Mouse (Mus musculus): ENCODE results near the gene Gpcpd1.
A peak's percentile ranks its signal among the peaks of the same experiment; 100 is the strongest.

Gpcpd1 gene

DNA sequence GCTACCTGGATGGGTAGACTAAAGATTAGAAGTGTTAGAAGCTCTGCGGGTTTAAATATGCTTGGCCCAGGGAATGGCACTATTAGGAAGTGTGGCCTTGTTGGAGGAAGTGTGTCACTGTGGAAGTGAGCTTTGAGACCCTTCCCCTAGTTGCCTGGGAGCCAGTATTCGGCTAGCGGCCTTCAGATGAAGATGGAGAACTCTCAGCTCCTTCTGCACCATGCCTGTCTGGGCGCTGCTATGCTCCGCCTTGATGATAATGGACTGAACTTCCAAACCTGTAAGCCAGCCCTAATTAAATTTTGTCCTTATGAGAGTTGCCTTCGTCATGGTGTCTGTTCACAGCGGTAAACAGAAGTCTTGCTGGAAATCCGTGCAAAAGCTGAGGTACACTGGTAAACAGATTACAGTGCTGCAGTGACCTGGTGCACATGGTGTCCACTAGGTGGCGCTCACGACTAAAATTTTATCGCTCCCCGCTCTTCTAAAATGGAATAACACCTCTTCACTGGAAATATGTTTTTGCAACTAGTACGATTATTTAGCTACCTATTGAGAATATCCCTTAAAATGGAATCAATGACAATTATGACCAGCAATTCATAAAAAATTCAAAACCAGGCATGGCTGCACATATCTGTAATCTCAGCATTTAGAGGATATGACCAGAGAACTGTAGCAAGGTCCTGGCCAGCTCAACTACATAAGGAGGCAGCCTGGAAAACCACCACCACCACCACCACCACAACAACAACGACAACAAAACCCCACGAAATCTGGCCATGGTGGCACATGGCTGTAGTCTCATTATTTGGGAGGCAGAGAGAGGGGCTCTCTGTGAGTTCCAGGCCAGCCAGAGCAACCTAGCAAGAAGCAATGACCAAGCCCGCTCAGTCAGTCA lies 71.1 kb downstream of the Gpcpd1 start:
- DNase-seq, result peak; percentile 92

DNA sequence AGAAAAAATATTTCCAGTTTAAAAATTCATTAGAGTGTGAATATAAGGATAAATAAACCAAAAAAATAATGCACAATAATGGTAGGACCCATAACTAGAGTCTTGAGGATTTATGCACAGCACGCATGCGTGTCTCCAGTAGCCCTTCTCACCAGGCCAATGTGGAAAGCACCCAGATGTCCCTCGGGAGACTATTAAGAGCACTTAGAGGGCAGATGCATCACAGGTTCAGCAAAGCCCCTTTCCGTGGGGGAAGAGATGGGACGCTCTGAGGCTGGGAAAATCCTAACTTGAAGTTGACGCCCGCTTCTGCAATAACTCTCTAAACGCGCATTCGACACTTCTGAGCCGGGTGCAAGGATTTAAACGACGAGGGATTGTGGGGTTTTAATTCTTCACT lies 71.9 kb downstream of the Gpcpd1 start:
- no peak for DNase-seq

DNA sequence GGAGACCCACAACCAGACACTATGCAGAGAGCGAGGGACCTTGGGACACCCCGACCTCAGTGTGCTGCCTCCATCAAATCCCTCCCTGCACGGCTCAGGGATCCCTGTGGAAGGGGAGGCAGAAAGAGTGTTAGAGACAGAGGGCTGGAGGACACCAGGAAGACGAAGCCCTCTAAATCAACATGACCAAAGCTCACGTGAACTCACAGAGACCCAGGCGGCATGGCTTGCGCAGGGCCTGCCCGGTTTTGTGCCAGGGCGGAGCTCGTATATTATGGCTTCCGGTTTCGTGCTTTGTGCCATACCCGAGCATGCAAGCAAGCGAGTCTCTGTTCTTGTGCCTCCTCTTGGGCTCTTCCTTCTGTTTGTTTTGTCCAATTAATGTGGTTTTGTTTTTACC lies 72.5 kb downstream of the Gpcpd1 start:
- DNase-seq, result no peak

DNA sequence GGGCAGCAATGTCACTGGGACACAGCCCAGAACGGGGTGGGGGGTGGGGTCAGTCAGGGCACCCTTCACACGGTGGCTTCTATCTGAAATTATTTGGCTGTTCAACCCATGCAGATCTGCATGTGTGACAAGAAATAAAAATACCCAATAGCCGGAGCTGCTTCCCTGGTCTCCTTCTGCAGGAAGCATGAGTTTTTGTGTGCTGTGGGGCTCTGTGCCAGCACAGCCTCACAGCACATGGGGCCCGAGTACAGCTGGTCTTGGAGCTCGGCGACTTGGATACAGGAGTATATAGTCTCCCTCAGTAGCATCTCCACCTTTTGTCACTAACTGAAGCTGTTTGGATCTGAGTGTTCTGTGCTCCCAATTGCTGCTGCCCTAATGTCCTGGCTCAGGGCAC lies 73.2 kb downstream of the Gpcpd1 start:
- DNase-seq, result no peak

DNA sequence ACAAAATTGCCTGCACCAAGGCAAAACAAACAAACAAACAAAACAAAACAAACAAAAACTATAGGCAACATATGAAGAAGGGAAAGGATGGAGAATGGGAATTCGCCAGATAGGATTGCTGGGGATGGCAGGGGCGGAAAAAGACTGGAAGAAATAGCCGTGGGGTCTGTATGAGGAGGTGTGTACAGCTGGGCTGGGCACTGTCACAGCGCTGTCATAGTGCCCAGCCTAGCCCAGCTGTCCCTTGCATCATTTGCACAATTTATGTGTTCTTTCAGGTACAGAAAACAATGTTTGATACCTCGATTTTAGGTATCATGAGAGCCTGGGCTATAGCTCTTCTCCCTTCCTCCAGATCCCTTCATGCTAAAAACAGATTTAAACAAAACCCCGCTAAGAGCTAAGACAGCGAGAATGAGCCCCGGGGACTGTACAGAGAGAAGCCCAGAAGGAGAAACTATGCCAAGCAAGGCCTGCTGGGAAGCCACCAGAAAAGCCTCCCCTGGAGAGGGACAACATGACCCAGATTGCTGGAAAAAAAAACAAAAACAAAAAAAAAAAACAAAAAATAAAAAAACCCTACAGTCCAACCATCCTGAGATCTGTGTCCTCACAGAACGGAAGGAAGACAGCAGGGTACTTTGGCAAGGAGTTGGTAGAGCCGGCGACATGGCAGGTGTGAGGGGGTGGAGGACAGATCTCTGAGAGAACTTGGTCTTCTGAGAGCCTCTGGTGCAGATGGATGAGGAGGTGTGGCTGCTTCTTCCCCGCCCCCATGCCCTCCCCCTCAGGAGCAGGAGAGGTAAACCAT lies 74.0 kb downstream of the Gpcpd1 start:
- DNase-seq, result no peak

DNA sequence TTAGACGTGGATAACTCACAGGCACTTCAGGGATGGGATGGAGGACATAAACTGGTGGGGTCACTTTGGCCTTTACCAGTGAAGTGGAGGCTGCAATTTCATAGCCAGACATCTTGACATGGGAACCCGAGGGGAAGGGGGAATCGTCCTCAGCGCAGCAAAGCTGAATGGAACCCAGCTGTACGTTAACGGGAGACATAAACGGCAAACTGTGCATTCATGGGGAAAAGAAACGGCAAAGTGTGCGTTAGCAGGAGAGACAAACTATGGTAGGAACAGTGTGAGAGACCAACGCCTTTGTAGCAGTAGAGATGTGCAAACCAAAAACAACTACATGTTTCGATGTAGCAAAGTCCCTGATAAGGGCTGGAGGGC lies 74.6 kb downstream of the Gpcpd1 start:
- DNase-seq, result no peak

DNA sequence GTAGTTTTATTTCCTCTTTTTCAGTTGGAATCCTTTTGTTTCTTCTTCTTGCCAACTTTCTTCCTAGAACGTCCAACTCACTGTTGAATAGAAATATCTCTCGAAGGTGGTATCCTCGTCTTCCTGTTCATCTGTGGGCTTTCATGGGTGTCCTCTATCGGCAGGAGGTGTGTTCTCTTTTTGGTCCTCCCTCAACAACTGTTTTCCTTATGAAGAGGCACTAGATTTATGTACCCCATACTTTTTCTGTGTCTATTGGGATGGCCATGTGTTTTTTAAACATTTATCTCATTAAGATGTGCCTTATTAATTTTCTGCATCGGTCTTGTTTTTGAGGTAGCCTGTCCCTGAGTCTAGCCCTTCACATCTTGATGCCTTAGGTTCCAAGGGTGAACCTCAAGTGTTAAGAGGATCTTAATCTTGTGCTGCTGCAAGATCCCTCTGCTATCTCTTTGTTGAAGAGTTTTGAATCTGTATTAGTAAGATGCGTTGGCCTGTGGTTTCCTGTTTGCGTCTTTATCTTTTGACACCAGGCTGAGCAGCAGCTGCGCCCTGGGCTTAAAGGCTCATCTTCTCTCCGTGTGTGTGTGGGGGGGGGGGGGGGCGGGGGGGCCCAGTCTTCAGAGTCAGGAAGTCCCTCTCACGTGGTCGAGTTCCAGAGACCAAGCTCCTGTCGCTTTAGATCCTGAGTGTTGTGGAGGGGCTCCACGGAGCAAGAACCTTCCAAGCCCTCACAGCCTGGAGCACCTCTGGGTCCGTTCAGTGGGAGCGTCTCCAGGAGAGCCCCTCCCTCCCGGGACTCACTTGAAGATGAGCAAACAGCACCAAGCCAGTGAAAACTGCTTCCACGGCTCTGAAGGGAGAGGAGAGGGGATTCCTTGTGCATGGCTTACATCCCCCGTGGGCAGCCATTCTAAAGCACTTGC lies 75.2 kb downstream of the Gpcpd1 start:
- DNase-seq, result no peak

DNA sequence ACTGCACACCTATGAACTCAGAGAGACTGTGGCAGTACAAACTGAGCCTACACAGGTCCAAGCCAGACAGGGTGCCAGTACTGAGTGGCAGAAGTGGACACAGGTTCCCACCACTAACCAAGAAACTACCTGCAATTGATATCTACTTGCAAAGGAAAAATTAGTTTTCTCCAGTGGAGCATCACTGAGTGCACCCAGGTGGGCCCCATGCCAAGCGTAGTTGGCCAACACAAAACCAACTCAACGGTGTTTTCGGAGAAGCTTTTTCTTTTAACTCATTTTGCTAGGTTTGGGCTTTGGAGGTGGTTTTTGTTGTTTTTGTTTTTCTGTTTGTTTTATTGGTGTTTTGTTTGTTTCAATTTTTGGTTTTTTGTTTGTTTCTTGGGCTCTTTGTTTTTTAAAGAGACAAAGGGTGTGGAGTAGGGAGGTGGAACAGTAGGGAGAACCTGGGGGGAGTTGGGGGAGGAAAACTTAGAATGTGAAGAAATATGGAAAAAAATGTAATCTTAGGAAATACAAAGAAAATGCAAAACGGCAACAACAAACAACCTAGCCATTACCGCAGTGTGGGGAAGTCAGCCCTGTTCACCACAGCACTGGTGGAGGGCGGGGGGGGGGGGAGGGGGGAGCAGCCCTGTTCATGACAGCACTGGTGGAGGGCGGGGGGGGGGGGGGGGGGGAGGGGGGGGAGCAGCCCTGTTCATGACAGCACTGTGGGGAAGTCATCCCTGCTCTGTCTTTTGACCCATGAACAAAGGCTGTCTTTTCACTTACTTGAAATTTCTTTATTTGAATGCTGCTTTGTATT lies 76.3 kb downstream of the Gpcpd1 start:
- DNase-seq, result no peak

DNA sequence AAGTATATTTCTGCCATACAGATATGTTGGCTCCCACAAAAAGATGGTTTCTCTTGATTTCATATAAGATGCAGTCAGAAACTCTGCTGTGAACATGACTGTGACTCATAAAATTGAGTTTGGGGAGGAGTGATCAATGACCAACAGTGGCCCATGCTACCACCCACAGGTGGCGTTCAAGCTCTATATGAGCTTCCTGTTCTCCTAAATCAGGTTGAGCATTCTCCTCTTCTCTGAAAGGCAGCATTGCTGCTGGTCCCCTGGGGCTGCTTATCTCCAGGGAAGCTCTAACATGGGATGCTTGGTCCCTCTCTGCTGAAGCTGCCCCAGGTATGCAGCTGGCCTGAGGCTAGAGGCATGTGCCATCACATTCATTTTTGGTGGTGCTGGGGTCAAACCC lies 77.8 kb downstream of the Gpcpd1 start:
- DNase-seq, result no peak

DNA sequence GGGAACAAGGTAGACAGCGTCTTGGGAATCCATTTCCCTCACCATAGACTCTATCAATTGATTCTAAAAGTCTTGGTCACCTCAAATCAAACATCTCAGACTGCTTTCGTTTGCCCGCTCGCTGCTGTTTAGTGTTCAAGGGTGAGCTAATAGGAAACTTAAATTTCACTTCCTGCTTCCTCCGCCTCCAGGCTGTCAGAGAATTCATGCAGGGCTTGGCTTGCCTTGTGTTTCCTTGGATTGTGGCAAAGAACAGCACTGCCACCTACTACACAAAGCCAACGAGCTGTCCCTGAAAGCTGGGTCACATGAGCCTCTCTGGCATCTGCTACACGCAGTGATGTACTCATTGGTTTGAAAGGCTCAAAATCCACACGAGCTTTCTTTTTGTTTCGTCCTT lies 78.3 kb downstream of the Gpcpd1 start:
- no peak for DNase-seq

DNA sequence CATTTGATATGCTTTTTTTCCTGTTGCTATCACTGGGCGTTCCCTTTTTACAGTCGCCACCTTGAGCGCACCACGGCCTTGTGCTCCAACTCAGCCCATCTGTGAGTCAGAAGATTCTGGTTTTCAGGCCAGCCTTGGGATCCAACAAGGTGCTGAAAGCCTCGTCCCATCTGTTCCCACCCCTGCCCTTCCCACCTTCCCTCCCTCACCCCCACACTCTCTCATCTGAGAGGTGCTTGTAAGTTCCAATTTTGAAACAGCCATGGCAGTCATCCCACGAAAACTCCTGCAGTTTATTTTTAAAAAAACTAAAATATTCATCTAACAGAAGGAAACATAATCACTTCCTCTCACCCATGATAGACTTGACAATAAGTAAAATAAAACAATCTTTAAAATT lies 80.0 kb downstream of the Gpcpd1 start:
- DNase-seq, result no peak

DNA sequence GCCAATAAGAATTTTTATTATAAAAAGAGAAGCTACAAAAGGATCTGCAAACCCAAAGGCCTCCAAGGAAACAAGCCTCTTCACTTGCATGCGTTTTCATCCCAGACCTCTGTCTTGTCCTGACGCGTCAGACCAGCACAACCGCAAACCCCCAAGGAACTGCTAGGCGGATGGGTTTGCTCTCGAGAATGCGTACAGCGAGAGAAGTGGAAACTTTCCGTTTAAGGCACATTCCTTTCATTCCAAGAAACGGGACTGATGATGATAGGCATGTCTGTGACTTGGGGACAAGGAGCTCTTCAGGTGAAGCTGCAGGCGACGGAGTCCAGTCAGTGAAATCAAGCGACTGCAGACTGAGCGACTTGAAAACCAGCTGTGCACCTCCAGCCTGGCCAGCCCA lies 80.4 kb downstream of the Gpcpd1 start:
- DNase-seq, result no peak

DNA sequence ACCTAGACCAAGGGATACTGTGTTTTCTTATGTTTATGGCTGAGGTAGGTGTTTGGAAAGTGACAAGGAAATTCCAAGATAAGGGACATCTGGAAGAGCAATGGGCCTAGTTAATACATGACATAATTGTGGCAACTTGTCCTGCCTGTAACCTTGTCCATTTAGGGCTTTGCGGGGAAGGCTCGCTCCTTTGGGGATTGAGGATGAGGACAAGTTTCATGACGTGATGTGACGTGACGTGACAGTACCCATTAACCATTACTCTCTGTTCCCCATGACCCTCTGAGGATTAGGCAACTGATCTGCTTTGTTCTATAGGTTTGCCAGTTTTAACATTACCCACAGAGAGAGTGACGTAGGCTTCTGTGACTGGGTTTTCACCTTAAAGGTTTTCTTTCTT lies 81.7 kb downstream of the Gpcpd1 start:
- DNase-seq, result no peak

DNA sequence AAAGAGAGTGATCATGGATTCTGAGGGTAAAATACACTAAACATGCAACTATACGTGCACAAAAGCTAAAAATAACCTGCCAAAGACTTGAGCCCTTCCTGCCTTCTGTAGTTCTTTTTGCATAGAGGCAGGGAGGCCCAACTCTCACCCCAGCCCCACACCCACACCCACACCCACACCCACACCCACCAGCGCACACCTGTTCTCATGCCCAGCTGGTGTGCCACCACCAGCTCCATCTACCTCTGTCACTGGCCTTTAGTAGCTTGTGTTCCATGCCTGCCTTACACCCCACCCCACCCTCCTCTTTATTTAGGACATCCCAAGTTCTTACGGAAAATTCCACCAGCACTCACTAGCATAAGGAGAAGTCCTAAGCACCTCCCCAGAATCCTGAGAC lies 89.2 kb downstream of the Gpcpd1 start:
- no peak for DNase-seq

DNA sequence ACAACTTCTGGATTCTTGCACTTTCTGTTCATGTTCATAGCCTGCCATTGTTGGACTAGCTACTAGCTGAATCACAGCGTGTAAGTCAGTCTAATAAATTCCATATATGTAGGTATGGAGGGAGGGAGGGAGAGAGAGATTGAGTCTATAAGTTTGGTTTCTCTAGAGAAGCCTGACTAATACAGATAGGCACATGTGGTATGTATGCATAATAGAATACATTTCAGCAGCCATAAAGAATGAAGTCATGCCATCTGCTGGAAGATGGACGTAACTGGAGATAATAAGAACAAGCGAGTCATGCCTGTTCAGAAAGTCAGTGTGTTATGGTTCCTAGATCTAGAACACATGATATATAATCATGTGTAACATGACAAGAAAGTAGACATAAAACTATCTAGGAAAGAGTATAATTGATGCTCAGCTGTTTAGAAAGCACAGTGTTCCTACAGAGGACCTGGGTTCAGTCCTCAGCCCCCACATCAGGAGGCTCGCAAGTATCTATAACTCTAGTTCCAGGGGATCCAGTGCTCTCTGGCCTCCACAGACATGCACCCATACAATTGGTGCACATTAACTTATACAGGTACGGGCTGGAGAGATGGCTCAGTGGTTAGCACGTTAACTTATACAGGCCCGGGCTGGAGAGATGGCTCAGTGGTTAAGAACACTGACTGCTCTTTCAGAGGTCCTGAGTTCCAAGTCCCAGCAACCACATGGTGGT lies 90.0 kb downstream of the Gpcpd1 start:
- no peak for DNase-seq

DNA sequence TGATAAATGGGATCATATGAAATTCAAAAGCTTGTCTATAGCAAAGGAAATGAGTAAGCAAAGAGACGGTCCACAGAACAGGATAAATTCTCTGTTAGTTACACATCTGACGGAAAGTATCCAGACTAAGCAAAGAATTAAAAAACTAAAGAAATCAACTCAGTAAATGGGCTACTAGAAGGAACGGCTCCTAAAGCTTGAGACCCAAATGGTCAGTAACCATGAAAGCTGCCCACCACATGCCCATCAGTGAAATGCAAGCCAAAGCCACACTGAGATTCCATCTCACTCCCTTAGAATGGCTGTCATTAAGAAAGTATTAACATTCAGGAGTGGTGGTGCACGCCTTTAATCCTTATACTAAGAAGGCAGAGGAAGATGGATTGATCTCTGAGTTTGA lies 94.3 kb downstream of the Gpcpd1 start:
- DNase-seq, result no peak

DNA sequence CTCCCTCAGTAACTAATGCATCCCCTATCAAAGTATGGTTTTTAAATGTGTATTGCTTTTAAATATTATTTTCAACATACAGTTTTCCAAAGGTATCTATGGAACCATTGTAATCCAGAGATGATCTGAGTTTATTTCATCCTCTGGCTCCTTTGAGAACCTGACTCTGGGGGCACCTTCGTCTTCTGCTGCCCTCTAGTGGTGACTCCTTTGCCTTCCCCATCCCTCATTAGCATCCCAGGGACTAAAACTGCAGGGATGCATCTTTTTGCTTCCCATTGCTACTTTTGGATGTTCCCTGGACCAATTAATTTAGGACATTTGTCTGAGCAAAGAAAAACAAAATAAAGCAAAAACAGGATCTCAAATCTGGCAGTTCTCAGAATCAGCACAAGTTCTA lies 102.1 kb downstream of the Gpcpd1 start:
- peak; percentile 65 for DNase-seq

DNA sequence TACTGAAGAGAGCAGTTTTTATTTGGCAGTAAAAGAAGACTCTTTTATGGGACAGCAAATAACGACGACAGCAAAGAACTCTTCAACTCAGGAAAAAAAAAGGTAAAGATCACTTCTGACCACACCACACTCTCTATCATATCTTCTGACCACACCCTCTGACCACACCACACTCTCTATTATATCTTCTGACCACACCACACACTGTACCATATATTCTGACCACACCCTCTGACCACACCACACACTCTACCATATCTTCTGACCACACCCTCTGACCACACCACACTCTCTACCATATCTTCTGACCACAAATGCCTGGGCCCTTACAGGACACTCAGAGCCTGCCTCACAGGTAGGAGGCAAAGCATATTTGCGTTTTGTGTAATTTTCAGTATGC lies 106.0 kb downstream of the Gpcpd1 start:
- no peak for DNase-seq
